Mouse (Mus musculus) kidney, adult 11 months (tissue): ENCODE results near the gene Crybb1.

Experiments used
- DNase-seq: peaks from one replicate; pipeline ENCODE4 v3.0.0; 2022

Gene Crybb1

GRCm38 (mm10) chr5:112266011-112266777 is 10.6 kb downstream of the Crybb1 start:
- DNase-seq: no peak

DNA sequence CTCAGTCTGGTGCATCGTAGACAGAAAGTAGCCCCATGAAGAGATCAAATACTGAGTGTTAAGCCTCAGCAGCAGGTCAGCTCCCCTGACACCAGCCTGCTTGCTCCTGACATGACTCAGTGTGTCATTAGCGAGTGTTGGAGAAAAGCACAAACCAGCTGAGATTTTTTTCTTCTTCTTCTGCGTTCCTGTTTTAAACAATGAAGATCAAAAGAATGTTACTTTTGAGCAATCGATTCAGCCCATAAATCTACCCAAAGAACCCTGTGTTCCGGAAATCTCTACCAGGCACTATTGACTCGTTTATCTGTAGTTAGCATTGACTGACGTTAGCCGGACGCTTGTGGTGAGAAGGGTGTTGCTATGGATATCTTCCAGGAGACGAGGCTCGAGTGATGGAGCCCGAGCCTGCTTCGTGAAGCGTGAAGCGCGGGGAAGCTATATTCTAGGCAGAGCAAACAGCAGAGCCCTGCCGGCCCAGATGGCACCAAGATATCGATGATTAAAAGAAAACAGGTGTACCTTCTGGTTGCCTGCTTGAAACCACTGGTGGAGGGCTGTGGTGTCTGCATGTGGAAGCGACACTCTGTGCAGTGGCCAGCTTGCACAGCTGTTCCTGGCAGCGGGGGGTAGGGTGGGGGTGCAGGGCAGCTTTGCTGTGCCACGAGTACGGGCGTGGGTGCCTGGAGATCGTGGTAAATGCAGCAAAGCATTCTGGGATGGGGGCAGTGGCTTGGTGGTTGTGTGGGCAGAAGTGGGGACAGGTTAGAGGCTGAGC is 15.3 kb downstream of the Crybb1 start:
- DNase-seq: no peak

DNA sequence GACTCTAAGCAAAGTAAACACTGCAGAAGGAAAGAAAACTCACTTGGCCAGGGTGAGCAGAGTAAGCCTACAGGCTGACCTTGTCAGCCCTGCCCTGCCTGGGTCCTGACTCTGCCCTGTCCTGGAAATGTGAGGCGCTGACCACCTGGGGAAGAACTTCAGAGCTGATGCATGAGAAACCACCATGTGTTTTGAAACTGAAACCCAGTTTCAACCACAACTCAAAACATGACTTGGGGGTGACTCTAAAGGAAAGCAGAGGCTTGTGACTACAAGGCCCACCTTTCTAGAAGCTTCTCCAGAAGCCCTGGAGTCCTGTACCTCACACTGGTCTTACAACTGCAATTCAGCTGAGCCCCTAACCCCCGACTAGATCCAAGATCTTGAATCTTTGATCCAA is 17.3 kb downstream of the Crybb1 start:
- DNase-seq: no peak

DNA sequence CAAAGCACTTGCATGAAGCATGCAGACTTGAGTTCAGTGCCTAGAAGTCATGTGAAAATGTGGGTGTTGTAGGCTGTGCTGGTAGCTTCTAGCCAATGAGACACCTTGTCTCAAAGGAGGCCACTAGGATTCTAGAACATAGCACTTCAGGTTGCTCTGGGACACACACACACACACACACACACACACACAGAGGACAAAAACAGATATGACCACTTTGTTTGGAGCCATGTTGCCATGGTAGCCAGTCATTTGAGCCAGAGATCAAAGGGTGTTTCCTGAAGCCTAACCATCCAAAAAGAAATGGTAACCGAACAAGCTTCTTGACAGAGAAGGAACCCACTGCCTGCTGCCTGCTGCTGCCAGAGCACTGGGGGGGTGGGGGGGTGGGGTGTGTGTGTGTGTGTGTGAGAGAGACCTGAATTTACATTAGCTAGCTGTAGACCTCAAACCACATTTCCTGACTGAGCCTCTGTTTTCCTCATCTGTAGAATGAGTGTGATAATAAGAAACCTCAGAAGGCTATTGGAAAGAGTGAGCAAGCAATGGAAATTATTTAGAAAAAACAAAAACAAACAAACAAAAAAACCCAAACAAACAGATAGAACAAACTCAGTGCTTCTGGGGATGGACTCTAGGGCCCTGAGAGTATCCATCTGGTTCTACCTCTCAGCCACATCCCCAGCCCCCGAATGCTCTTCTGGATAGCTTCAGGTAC is 18.3 kb downstream of the Crybb1 start:
- no peak for DNase-seq

- DNase-seq: no peak
These were observed 19.6 kb downstream of the Crybb1 start for GRCm38 (mm10) chr5:112275021-112275804.

DNA sequence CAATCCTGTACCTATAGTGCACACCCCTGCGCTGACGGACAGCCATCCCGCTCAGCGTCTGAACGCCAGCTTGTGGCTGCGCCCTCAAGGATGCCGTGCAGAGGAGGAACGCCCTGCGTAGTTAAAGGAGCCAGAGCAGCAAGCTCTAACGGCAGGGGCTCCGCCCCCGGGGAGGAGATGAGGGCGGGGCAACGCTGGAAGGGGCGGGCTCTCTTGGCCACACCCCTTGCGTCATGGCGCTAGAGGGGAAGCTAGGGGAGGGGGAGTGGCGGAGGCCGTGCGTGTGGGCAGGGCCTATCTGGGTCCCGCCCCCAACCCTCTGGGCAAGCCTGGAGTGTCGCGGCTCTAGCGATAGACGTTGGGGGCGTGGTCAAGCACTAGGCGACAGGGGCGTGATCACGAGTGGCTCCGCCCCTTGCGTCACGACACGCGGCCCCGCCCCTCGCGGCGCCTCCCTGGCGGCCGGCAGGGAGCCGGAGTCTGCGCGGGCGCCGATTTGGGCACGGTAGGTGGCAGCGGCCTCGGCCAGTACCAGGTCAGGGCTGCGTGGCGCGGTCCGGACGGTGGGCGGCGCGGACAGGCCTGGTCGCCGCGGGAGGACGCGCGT is 20.8 kb downstream of the Crybb1 start, which contains the start of gene Tpst2:
TSS of gene Tpst2 (plus strand) at position 425 of the 607 bp plus-strand sequence.
- DNase-seq: peak; percentile 100

DNA sequence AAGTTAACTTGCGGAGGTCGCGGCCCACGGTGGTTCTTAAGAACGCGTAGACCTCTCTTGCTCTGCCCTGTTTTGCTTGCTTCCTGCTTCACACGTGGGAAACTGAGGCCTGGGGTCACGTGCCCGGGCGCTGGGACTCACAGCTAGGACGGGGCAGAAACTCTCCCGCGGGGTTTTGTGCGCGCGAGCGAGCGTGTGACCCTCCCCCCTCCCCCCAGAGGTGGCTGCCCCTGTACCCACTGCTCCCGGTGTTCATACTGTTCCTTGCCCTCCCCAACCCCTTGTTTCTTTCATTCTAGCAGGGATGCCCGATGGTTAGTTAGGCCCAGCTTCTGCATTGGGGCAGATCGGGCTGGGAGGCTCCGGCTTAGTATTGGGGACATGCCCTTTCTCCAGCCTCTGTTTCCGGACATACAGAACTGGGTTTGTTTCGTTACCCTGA is 21.3 kb downstream of the Crybb1 start:
- DNase-seq: no peak

- no peak for DNase-seq
These were observed 22.4 kb downstream of the Crybb1 start for GRCm38 (mm10) chr5:112277906-112278470.

DNA sequence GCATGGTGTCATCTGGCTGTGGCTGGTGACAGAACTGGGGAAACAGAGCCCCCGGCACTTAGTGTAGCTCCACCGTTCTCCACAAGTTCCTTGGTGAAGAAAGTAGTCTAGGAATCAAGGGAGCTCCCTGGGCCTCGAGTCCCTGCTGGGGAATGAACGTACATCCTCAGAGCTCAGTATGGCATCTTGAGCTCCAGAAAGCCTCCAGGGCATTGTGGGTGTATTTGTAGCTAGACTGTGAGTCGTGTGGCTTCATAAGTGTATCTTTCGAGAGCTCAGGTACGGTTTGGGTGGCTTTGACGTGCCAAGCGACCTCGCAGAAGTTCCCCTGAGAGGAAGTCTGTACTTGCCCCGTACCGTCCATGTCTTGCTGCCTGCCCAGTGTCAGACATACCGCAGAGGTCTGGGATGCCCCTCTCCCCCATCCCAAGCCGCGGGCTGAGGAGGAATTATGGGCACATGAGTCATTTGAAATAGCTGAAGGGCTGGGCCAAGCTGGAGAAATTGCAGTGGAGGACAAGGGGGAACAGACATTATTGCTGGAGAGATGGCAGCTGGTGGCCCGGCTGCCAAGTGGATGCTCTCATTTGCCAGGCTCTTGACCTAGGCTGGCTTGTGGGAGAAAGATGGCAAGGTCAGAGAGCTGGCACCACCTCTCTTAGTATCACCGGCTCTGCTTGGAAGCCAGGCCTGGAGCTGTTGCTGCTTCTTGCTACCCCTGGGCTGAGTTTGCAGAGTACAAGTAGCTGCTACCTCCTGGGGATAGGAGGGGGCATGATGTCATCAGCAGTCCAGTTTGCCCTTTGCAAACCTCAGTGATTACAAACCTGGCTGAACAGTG is 23.8 kb downstream of the Crybb1 start:
- no peak for DNase-seq

DNA sequence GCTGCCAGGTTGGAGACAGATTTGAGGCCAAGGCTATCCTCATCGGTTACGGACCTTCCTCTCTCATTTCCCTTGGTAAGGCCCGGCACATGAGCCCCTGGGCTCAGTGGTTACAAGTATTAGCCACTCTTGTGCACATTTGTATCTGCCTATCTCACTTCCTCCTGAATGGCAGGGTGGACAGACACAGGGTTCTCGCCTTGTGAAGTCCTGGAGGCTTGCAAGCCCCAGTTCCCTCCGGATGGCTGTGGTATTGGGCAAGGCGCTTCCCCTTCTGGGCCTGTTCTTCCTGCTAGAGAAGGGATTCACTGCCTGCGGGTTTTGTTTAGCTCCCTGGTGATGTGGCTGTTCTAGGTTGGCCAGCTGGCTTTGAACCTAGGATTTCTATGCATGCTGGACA is 24.5 kb downstream of the Crybb1 start:
- DNase-seq: no peak

DNA sequence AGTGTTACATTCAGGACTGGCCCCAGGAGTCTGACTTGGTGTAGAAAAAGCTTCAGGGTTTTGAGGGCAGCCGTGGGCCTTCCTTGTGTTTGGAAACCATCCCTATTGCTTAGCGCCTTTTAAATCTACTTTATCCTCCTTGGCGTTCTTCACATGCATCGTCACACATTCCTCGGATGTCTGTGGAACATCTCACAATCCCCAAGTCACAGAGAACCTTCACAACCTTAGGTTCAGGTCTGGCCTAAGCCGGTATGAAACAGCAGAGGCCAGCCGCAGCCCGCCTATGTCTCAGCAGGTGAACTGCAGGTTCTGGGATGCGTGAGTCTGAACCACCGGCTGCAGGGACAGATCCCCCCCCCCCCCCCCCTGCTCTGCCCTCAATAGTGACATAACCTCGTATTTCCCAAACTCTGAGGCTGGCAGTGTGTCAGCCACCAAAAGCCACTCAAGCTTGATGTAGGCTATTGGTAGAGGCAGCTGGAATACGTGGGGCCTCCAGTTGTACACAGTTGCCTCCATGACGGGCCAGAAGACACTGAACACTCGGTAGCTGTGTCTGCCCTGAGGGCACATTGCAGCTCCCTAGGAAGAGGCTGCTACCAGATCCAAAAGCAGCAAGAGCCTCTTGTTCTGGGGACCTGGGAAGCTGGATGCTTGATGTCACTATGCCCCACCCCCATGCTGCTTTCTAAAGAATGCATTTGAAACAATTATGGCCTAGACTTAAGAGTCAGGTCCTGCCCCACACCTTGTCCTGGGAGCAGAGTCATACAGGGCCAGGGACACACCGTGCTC is 25.4 kb downstream of the Crybb1 start:
- DNase-seq: no peak

DNA sequence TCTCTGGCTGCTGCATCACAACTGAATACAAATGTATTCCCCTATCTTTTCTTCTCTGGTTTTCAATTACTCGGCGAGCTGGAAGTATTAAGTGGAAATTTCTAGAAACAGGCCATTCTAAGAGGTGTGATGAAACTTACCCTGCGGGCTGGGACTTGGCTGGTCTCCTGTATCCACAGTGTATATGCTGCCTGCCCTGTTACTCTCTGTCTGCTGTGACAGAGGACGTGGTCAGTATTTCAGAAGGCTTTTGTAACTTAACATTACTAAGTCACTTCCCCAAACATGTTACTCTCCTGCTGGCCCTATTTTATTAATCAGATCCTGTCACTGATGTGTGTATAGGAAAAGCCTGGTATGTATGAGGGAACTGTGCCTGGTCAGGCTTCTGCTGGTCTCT is 26.1 kb downstream of the Crybb1 start:
- DNase-seq: no peak

DNA sequence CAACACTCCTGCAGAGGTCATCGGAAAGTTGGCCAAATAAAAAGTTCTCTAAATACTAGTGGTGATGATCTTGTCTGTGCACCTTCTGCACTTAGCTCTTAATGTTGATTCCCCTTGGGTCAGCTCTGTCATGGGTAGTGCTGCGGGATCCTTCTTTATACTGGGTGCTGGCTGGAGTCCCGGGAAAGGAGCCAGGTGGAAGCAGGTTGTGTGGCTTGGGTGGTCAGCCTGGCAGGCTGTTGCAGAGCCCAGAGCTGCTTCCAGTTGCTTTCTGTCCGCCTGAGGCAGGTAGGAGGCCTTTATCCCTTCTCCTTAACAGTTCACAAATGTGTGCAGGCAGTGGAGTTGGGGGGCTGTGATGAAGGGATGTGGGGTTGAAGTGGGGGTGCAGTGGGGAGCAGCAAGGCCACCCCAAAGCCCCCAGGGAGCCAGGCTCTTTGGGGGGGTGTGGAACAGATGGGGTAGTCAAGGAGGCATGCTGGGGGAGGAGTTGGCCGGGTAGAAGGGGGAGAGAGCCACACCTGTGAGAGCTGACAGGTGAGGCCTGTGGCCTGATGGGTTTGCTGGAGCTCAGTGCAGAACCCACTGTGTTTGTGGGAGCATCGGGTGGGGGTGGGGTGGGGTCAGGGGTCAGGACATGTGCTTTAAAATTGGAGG is 26.6 kb downstream of the Crybb1 start:
- DNase-seq: no peak

DNA sequence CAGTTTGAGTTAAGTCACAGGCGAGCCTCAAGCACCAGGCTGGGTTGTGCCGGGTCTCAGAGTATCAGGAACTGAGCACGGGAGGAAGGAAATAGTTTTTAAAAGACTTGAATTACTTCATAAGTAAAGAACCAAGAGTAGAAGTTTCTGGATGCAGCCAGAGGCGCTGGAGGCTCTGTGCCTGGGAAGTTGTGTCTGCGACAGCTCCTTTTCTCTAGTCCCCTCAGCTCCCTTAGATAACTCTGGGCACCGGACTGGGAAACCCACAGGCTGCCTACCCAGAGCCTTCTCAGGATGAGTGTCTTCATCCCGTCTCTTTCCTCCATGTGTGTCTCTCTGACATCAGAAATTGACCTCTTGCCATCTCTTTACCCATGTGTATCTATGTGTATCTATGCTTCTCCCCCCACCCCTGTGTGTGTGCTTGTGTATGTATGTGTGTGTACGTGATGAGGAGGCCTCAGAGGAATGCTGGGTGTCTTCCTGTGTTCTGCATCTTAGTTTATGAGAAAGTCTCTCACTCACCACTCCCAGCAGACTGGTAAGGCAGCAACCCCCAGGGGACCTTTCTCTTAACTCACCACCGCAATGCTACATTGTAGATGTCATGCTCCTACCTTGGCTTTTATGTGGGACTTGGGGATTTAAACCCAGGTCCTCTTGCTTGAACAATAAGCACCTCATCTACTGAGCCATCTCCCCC is 27.3 kb downstream of the Crybb1 start:
- no peak for DNase-seq

DNA sequence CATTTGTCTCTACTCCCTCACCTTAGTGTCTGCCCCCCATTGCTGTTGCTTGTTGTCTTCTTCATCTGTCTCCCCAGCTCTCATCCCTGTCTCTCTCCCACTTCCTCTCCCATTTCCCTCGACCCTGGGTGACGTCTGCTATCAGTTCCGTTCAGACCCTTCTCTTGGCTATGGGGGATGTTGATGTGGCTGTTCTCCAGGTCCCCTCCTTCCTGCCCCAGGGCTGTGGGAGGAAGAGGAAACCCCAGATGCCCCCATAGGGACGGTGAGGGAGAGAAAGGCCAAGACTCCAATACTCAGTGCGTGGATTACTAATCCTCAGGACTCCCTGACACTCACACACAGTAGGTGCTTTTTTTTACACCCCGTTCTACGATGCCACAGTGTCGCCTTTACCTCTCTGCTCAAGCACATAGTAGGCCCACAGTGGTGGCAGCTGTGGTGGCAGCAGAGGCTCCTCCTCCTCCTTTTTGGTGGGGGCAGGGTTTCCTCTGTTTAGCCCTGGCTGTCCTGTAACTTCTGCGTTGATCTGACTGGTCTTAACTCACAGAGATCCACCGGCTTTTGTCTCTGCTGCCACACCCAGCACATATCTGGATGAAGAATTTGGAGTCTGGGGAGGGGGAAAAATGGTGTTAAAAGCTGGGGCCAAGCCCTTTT is 28.1 kb downstream of the Crybb1 start:
- peak; percentile 64 for DNase-seq

DNA sequence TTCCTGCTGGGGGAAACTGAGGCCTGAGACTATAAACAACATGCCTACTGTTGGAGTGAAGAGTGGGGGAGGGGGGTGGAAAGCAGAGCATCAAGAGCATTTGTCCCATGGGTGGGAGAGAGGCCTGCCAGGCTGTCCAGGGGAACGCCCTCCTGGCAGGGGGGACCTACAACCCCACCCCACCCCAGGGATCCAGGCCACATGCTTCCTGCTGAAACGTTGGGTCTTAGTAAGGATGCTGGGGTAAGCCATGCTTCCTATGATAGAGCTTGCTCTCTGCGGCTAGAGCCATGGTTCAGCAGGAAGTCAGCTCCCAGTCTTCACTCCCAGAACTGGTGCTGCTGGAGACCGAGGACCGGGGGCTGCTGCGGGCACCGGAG is 28.6 kb downstream of the Crybb1 start:
- DNase-seq: no peak

DNA sequence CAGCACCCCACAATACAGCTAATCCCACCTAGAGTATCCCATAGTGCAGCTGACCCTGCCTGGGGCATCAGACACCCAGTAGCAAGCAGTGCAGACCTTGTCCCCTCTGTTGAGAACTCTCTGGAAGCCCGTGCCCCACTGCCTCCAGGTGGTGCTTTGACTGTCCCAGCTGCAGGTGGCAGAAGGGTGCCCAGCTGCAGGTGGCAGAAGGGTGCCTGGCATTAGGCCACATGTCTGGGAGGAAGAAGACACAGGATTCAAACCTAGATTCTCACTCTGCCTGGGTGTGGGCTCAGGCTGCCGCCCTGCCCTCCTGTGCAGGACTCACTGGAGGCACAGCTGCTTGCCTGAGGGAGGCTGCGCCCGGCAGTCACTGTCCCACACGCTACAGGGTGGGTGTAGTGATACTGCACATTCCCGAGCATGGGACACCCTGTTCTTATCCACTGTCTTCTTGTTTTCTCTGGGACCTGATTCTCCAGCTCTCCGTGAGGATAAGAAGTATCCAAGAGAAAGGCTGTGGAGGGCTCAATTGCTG is 30.0 kb downstream of the Crybb1 start:
- DNase-seq: no peak

DNA sequence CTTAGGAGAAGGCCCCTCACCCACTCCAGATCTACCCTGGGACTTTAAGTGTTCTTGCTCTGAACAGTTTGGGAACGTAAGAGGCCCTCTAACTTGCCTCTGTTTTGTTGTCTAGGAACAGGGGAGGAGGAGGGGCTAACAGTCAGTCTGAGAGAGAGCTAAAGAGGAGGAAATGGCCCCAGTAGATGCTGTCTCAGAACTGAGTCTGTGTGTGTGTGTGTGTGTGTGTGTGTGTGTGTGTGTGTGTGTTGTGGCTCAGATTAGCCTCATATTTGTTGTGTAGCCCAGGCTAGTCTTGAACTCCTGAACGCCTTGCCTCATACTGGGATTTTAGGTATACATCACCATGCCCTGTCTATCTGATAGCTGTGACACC is 31.0 kb downstream of the Crybb1 start:
- DNase-seq: no peak
